Mouse (Mus musculus) regulatory T cell (primary cell): Measurements from ENCODE around the gene Gm20741.

Experiments used
- in situ Hi-C: fragments of 300-600 bp; cut with MboI, MseI; formaldehyde crosslinking; loops from one replicate; pipeline ENCODE4 v1.15.1; 2025; ENCODE audit warnings: high pct_unique_total_duplicates

The Gm20741 gene

GRCm38 (mm10) chr16:88811827-88812226, at the start of gene Gm20741:
Gm20741 (minus strand) TSS chr16:88812220.
- in situ Hi-C loops, result no loop called here

DNA sequence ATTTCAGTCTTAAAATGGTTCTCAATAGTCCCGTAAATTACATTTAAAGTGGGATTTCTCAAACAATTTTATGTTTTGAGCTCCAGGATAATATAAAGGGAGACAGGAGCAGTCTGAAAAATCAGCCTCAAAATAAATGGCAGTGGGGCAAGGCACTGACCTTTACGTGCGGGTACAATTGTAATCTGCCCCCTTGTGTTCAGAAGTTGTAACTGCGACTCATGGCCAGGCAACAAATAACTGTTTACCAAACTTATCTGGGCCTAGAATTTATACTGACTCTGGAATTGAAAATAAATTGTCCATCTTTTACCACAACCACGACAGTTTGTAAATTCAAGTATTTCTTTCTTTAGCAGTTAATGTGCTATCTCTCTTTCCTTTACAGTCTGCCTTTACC, 39.4 kb upstream of the Gm20741 start:
- in situ Hi-C loops, result no loop called here

- in situ Hi-C loops, result no loop called here
Observed at GRCm38 (mm10) chr16:88848558-88848957, 36.5 kb upstream of the Gm20741 start.

DNA sequence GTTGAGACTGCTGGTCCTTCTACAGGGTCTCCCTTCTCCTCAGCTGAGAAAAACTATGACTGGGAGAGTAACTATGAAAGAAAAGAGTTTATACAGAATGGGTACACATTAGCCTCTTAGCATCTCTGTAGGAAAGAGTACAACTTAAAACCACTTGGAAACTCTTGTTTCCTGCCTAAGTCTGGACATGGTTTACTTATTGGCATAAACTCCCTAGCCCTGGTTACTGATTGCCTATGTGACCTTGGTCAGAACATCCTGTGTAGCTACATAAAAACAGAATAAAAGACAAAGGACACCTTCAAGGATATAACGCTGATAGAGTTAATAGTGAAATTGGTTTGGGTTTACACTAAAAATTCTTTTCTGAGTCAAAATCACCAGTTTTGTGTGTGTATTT, 35.3 kb upstream of the Gm20741 start:
- in situ Hi-C loops, result no loop called here

DNA sequence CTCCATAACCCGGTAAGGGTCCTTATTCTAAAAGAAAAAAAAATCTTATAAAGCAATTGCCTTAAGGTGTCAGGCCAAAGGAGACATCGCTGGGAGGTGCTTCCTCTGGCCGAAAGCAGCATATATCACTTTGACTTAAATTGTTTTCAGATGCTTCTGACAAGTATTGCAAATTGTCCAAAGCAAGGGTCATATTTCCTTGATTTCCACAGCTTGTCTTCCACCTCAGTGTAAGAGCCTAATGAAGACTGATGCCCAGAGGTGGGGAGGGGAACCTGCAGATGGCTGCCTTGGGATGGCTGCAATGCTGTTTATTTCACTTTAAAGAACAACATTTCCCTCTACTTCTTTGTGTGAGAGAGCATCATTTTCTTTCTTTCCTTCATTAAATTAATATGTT, 15.0 kb upstream of the Gm20741 start:
- in situ Hi-C loops, result no loop called here

DNA sequence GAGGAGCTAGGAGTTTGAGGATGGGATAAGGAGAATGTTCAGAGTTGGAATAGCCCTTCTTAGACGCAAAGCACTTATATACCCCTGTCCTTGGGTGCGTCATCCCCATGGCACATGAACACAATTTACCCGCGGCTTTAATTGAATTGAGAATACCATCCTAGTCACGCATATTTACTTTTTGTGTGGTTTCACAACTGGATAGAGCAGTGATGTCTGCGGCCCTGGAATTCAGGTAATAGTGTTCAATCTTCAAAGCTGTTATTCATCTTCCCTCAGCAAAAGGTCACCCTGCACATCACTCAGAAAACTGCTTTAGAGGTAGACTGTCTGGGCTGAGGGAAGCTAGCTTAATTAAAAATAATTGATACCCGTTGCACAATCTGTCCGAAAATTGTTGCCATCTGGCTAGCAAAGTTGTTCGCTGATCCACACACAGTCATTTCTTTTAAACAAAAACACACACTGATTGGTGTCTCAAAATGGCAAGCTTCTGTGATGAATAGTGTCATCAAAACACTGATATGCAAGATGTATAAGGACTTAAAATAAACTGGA, 14.2 kb upstream of the Gm20741 start, which contains the start of gene Krtap14:
Krtap14 (minus strand) TSS at position 51 of the 558 bp plus-strand sequence.
- in situ Hi-C loops, result no loop called here

DNA sequence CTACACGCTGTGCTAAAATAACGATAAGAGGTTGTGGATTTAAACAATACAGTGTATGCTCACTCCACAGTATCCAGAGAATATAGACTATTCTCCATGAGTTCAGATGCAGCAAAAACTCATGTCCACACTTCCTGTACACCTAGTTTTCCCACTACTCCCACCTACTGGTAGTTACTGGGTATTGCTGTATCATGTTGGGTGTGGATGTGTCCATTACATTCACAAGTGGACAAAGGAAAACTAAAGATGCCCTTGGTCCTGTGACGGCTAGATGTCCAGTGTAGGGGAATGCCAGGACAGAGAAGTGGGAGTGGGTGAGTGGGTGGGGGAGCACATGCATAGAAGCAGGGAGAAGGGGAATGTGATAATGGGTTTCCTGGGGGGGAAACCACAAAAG, 11.7 kb upstream of the Gm20741 start:
- in situ Hi-C loops, result no loop called here

- in situ Hi-C loops, result no loop called here
Observed at GRCm38 (mm10) chr16:88820066-88820465, 8.0 kb upstream of the Gm20741 start, which contains the start of gene Krtap15. Krtap15 (plus strand) TSS chr16:88820215.

- in situ Hi-C loops, result loop anchor here (10.0 kb wide), 1 partner anchor 1628 kb away; no protein-coding TSS in a partner anchor
Observed at GRCm38 (mm10) chr16:88786786-88787185, 25.2 kb downstream of the Gm20741 start.

DNA sequence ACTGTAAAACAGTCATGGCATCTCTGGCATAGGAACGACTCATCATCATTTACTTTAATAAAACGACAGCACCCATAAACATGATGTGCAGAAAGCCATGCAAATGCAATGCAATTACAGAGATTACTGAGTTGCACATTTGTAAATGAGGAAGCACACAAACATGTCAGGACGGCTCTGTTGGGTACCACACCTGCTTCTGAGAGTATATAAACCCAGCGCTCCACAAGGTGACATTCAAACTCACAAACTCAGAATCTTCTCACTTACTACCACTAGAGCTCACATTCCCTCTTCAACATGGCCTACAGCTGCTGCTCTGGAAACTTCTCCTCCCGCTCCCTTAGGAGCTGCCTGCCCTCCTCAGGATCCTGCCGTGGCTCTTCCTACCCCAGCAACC, 34.4 kb downstream of the Gm20741 start, which contains the start of gene Gm5965:
Gm5965 (plus strand) TSS at position 301 of the 400 bp plus-strand sequence.
- in situ Hi-C loops, result no loop called here

DNA sequence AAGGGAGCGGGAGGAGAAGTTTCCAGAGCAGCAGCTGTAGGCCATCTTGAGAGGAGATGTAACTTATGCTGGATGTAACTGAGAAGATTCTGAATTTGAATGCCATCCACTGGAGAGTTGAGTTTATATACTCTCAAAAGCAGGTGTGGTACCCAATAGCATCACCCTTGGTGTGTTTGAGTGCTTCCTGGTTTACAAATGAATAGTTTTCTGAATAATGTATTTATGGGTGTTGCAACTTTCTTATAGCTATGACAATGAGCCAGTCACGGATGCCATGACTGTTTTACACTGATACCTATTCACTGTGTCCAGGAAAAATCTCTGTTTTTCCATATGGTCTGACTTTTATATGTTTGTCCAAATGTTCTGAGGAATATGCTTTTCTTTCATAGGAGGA, 37.9 kb downstream of the Gm20741 start, which contains the start of gene 2310057N15Rik:
2310057N15Rik (minus strand) TSS at position 101 of the 400 bp plus-strand sequence.
- in situ Hi-C loops, result no loop called here
